Comparison of ENCODE assay signal across 19 mouse cellular contexts in genomic region chr11:115004070-115004469, GRCm38 (mm10). TPM values are rescaled to one million over a fixed set of nuclear protein-coding genes. Genes with fewer than 3 reads are reported as not detected.
DNase-seq lines count a peak whose midpoint lies in the region; ATAC-seq and TF ChIP-seq lines count a peak whose summit lies in the region.
"Had no signal": no experiment of that assay in that cellular context is flagged by ENCODE, and none has a peak within 500 bp of the region (broad histone marks: within the 10 kb centered on the region; RNA-seq: fewer than 3 reads in every experiment).

No protein-coding gene starts in this region.

- H3K4me1 ChIP-seq in liver, embryonic 11.5 days (replicated peaks; ENCODE audit: control insufficient read depth, insufficient read depth, low read length) = no peaks in the 10 kb centered on the region
- H3K4me1 ChIP-seq in MEL (ENCODE audit: control insufficient read depth in 1 of 2, insufficient read depth in 2 of 2, low read length in 2 of 2) = no peaks in the 10 kb centered on the region

- H3K4me2 ChIP-seq in liver, embryonic 11.5 days = no peak overlapping the region

- ATAC-seq in liver, embryonic 11.5 days (replicated peaks; ENCODE audit: low FRiP score) = no peak
- ATAC-seq in hematopoietic stem cell, adult 5-6 weeks (replicated peaks in 1 of 2; ENCODE audit: insufficient read depth in 1 of 2, low FRiP score in 2 of 2, low TSS enrichment in 1 of 2, low read depth in 1 of 2, poor library complexity in 2 of 2, severe bottlenecking in 2 of 2) = peak; percentile 75 to 83
- peak; percentile 93 for ATAC-seq in megakaryocyte progenitor cell, adult 5-6 weeks (replicated peaks; ENCODE audit: poor library complexity)
- ATAC-seq: CD4-positive, CD25-positive, alpha-beta regulatory T cell, adult 4 months; forebrain, embryonic 14.5 days; inflammation-experienced regulatory T-cells, adult 6 months; midbrain, embryonic 16.5 days; Patski had no signal

- TF ChIP-seq EP300 in MEL (IDR thresholded peaks at IDR 0.05; ENCODE audit: low read depth in 1 of 2, low read length in 2 of 2) = no peak

- H3K9ac ChIP-seq in liver, embryonic 11.5 days (ENCODE audit: low read depth, low read length) = no peak overlapping the region
- H3K9ac ChIP-seq in MEL (ENCODE audit: control insufficient read depth, low read depth, low read length, poor library complexity, severe bottlenecking) = no peak overlapping the region
- H3K9ac ChIP-seq: liver, embryonic 14.5 days had no signal

- WGBS in liver, embryonic 11.5 days = 46% methylated on average over 5 of the region's 5 CpGs

- H3K4me3 ChIP-seq in liver, embryonic 11.5 days (ENCODE audit: low read depth, low read length) = no peak overlapping the region
- no peak overlapping the region for H3K4me3 ChIP-seq in MEL (ENCODE audit: control insufficient read depth in 1 of 2, insufficient read depth in 1 of 2, low read depth in 2 of 2, low read length in 2 of 2)

- no peak for TF ChIP-seq RAD21 in MEL (IDR thresholded peaks at IDR 0.05; ENCODE audit: low read depth, low read length)

- peak; percentile 15 for DNase-seq in liver
- no peak for DNase-seq in liver, embryonic 11.5 days (ENCODE audit: low spot score)
- peak; percentile 12 for DNase-seq in MEL (ENCODE audit: low read depth, low spot score)
- no peak for DNase-seq in urinary bladder, postnatal 10 days (ENCODE audit: low spot score)
- no peak for DNase-seq in layer of hippocampus, adult 9-10 months (ENCODE audit: low spot score)
- DNase-seq in left cerebral cortex, adult 8-10 months (ENCODE audit: low spot score in 2 of 2) = no peak
- DNase-seq: gastrocnemius, postnatal 10 days; heart, postnatal 10 days; kidney, postnatal 14 days had no signal

- TF ChIP-seq POLR2A in MEL (IDR thresholded peaks at IDR 0.05; ENCODE audit: control insufficient read depth in 1 of 2, insufficient read depth in 1 of 2, low read depth in 1 of 2, low read length in 2 of 2, poor library complexity in 1 of 2) = no peak

- H3K27ac ChIP-seq in liver, embryonic 11.5 days (ENCODE audit: low read depth, low read length) = no peak overlapping the region
- H3K27ac ChIP-seq in MEL (ENCODE audit: control insufficient read depth, low read depth, low read length) = no peak overlapping the region
- H3K27ac ChIP-seq: liver, embryonic 14.5 days had no signal

- H3K27me3 ChIP-seq in liver, embryonic 11.5 days (replicated peaks; ENCODE audit: control insufficient read depth, insufficient read depth, low read length) = no peaks in the 10 kb centered on the region
- no peaks in the 10 kb centered on the region for H3K27me3 ChIP-seq in MEL (ENCODE audit: control insufficient read depth in 1 of 2, insufficient read depth in 2 of 2, low read length in 2 of 2)

- no peaks in the 10 kb centered on the region for H3K9me3 ChIP-seq in liver, embryonic 11.5 days (ENCODE audit: control insufficient read depth, low read length)
- H3K9me3 ChIP-seq in MEL (replicated peaks; ENCODE audit: insufficient read depth, low read length) = no peaks in the 10 kb centered on the region

- TF ChIP-seq CTCF in MEL (IDR thresholded peaks at IDR 0.05 in 2 of 3, conservative IDR thresholded peaks at IDR 0.05 in 1 of 3; ENCODE audit: control insufficient read depth in 1 of 3, insufficient read depth in 1 of 3, low read depth in 2 of 3, low read length in 3 of 3, poor library complexity in 1 of 3, severe bottlenecking in 1 of 3) = no peak

- H3K79me2 ChIP-seq in MEL (ENCODE audit: control insufficient read depth, insufficient read depth, low read length, poor library complexity) = no peaks in the 10 kb centered on the region

- no peaks in the 10 kb centered on the region for H3K36me3 ChIP-seq in liver, embryonic 11.5 days (ENCODE audit: control insufficient read depth, insufficient read depth, low read length)
- H3K36me3 ChIP-seq in MEL (ENCODE audit: control insufficient read depth in 1 of 2, insufficient read depth in 2 of 2, low read length in 2 of 2) = no peaks in the 10 kb centered on the region

TF ChIP-seq in MEL, 35 proteins besides CTCF, POLR2A, EP300 and RAD21:
- TF ChIP-seq JUND (IDR thresholded peaks at IDR 0.05; ENCODE audit: low read depth, low read length) = no peak
- no peak for TF ChIP-seq ZC3H11A (IDR thresholded peaks at IDR 0.05; ENCODE audit: low read depth, low read length)
- no peak for TF ChIP-seq MYC (IDR thresholded peaks at IDR 0.05; ENCODE audit: low read depth, low read length)
- TF ChIP-seq CHD2 (IDR thresholded peaks at IDR 0.05; ENCODE audit: low read length) = no peak
- TF ChIP-seq TCF12 (IDR thresholded peaks at IDR 0.05; ENCODE audit: low read depth, low read length) = no peak
- TF ChIP-seq TBP (IDR thresholded peaks at IDR 0.05; ENCODE audit: low read depth, low read length) = no peak
- no peak for TF ChIP-seq POLR2AphosphoS2 (IDR thresholded peaks at IDR 0.05; ENCODE audit: low read length)
- TF ChIP-seq BHLHE40 (IDR thresholded peaks at IDR 0.05; ENCODE audit: borderline replicate concordance, low read depth, low read length) = no peak
- TF ChIP-seq ELF1 (IDR thresholded peaks at IDR 0.05; ENCODE audit: low read depth, low read length) = no peak
- no peak for TF ChIP-seq MXI1 (IDR thresholded peaks at IDR 0.05; ENCODE audit: low read depth, low read length)
- no peak for TF ChIP-seq GABPA (IDR thresholded peaks at IDR 0.05; ENCODE audit: low read depth, low read length)
- TF ChIP-seq SIN3A (IDR thresholded peaks at IDR 0.05; ENCODE audit: low read length) = no peak
- no peak for TF ChIP-seq ZNF384 (IDR thresholded peaks at IDR 0.05; ENCODE audit: low read depth, low read length)
- no peak for TF ChIP-seq UBTF (IDR thresholded peaks at IDR 0.05; ENCODE audit: borderline replicate concordance, insufficient read depth, low read depth, low read length)
- no peak for TF ChIP-seq SMC3 (IDR thresholded peaks at IDR 0.05; ENCODE audit: low read depth, low read length)
- TF ChIP-seq MAZ (IDR thresholded peaks at IDR 0.05; ENCODE audit: low read depth, low read length) = no peak

RNA-seq across cellular contexts. Expression of gene Cd300c2, which starts 2.4 kb away (rescaled TPM):
- 3.7 and 4.4 TPM in 2 replicates for polyA plus RNA-seq in liver, embryonic 11.5 days (2014; fragmentation: Nextera tagmentation; extraction: Ambion mirVana)
- total RNA-seq in MEL (2012; rRNA removed) = not detected in 2 replicates
- polyA plus RNA-seq in MEL (2012; ENCODE audit: insufficient read depth in 1 of 2, insufficient read length in 2 of 2, low read depth in 1 of 2, low replicate concordance in 2 of 2, missing spikeins in 1 of 2) = not detected
- total RNA-seq in hematopoietic stem cell, adult 5-6 weeks (2017) = 3.1 and 4.4 TPM in 2 replicates
- 2.5 and 3.8 TPM in 2 replicates for total RNA-seq in megakaryocyte progenitor cell, adult 5-6 weeks (2015)
- total RNA-seq in megakaryocyte progenitor cell, adult 5-6 weeks (2017) = 1.00 and 2.0 TPM in 2 replicates
- total RNA-seq in left cerebral cortex, adult 8-10 months (2022) = 10 to 100 TPM in 2 of 4 experiments, 1 to 10 TPM in 2; 3.7 to 15.1 (median 8.1) TPM

RNA-seq across cellular contexts. Expression of gene Cd300ld2, which starts 11.9 kb away (rescaled TPM):
- polyA plus RNA-seq in liver, embryonic 11.5 days (2014; fragmentation: Nextera tagmentation; extraction: Ambion mirVana) = not detected in 2 replicates
- not detected in 2 replicates for total RNA-seq in MEL (2012; rRNA removed)
- not detected for polyA plus RNA-seq in MEL (2012; ENCODE audit: insufficient read depth in 1 of 2, insufficient read length in 2 of 2, low read depth in 1 of 2, low replicate concordance in 2 of 2, missing spikeins in 1 of 2)
- not detected in 2 replicates for total RNA-seq in hematopoietic stem cell, adult 5-6 weeks (2017)
- 0.54 and 0.72 TPM in 2 replicates for total RNA-seq in megakaryocyte progenitor cell, adult 5-6 weeks (2015)
- total RNA-seq in megakaryocyte progenitor cell, adult 5-6 weeks (2017) = not detected in 2 replicates
- total RNA-seq in left cerebral cortex, adult 8-10 months (2022) = not detected
- total RNA-seq: heart, postnatal 10 days had no signal
- polyA plus RNA-seq: CD4-positive, CD25-positive, alpha-beta regulatory T cell, adult 4 months; forebrain, embryonic 14.5 days; inflammation-experienced regulatory T-cells, adult 6 months; liver, embryonic 14.5 days; midbrain, embryonic 16.5 days; neural tube, embryonic 14.5 days; Patski; stomach, embryonic 14.5 days had no signal

RNA-seq across cellular contexts. Expression of gene Cd300ld, which starts 14.3 kb away (rescaled TPM):
- 0.45 and 0.95 TPM in 2 replicates for polyA plus RNA-seq in liver, embryonic 11.5 days (2014; fragmentation: Nextera tagmentation; extraction: Ambion mirVana)
- not detected in 2 replicates for total RNA-seq in MEL (2012; rRNA removed)
- not detected for polyA plus RNA-seq in MEL (2012; ENCODE audit: insufficient read depth in 1 of 2, insufficient read length in 2 of 2, low read depth in 1 of 2, low replicate concordance in 2 of 2, missing spikeins in 1 of 2)
- 0.99 and 4.9 TPM in 2 replicates for total RNA-seq in hematopoietic stem cell, adult 5-6 weeks (2017)
- 1.1 and 1.3 TPM in 2 replicates for total RNA-seq in megakaryocyte progenitor cell, adult 5-6 weeks (2015)
- total RNA-seq in megakaryocyte progenitor cell, adult 5-6 weeks (2017) = 0.51 and 0.67 TPM in 2 replicates
- total RNA-seq in left cerebral cortex, adult 8-10 months (2022) = under 1 TPM in 2 of 4 experiments, not detected in 2; 0.21 to 0.46 TPM
- polyA plus RNA-seq: CD4-positive, CD25-positive, alpha-beta regulatory T cell, adult 4 months; forebrain, embryonic 14.5 days; midbrain, embryonic 16.5 days; neural tube, embryonic 14.5 days had no signal

RNA-seq across cellular contexts. Expression of gene Cd300ld4, which starts 22.7 kb away (rescaled TPM):
- polyA plus RNA-seq in liver, embryonic 11.5 days (2014; fragmentation: Nextera tagmentation; extraction: Ambion mirVana) = not detected in 2 replicates
- not detected in 2 replicates for total RNA-seq in MEL (2012; rRNA removed)
- not detected for polyA plus RNA-seq in MEL (2012; ENCODE audit: insufficient read depth in 1 of 2, insufficient read length in 2 of 2, low read depth in 1 of 2, low replicate concordance in 2 of 2, missing spikeins in 1 of 2)
- total RNA-seq in hematopoietic stem cell, adult 5-6 weeks (2017) = not detected in 2 replicates
- total RNA-seq in megakaryocyte progenitor cell, adult 5-6 weeks (2015) = 0.22 TPM in 1 of 2 replicates, not detected in the other
- total RNA-seq in megakaryocyte progenitor cell, adult 5-6 weeks (2017) = not detected in 2 replicates
- 1 to 10 TPM in 2 of 4 experiments, under 1 TPM in 1, not detected in 1; 0.46 to 1.6 (median 1.1) TPM for total RNA-seq in left cerebral cortex, adult 8-10 months (2022)
- total RNA-seq: heart, postnatal 10 days had no signal
- polyA plus RNA-seq: CD4-positive, CD25-positive, alpha-beta regulatory T cell, adult 4 months; forebrain, embryonic 14.5 days; inflammation-experienced regulatory T-cells, adult 6 months; midbrain, embryonic 16.5 days; neural tube, embryonic 14.5 days; Patski; stomach, embryonic 14.5 days had no signal

RNA-seq across cellular contexts. Expression of gene Cd300ld5, which starts 33.5 kb away (rescaled TPM):
- not detected in 2 replicates for polyA plus RNA-seq in liver, embryonic 11.5 days (2014; fragmentation: Nextera tagmentation; extraction: Ambion mirVana)
- total RNA-seq in MEL (2012; rRNA removed) = not detected in 2 replicates
- polyA plus RNA-seq in MEL (2012; ENCODE audit: insufficient read depth in 1 of 2, insufficient read length in 2 of 2, low read depth in 1 of 2, low replicate concordance in 2 of 2, missing spikeins in 1 of 2) = not detected
- total RNA-seq in hematopoietic stem cell, adult 5-6 weeks (2017) = not detected in 2 replicates
- 0.22 TPM in 1 of 2 replicates, not detected in the other for total RNA-seq in megakaryocyte progenitor cell, adult 5-6 weeks (2015)
- not detected in 2 replicates for total RNA-seq in megakaryocyte progenitor cell, adult 5-6 weeks (2017)
- total RNA-seq in left cerebral cortex, adult 8-10 months (2022) = 1 to 10 TPM; 1.1 to 2.3 (median 1.2) TPM
- polyA plus RNA-seq: CD4-positive, CD25-positive, alpha-beta regulatory T cell, adult 4 months; forebrain, embryonic 14.5 days; inflammation-experienced regulatory T-cells, adult 6 months; midbrain, embryonic 16.5 days; neural tube, embryonic 14.5 days; Patski; stomach, embryonic 14.5 days had no signal

Comparison
In these comparisons a context has a peak if more than half of its experiments do, and no peak if none do; other contexts are left out.
1. DNase-seq: peak in liver (single experiment) and MEL (single experiment); none in liver, embryonic 11.5 days (single experiment), urinary bladder, postnatal 10 days (single experiment), layer of hippocampus, adult 9-10 months (single experiment) and left cerebral cortex, adult 8-10 months (0 of 2).